Mouse (Mus musculus) myocyte (in vitro differentiated cells): Measurements from ENCODE around the gene Trmt112. TPM values are rescaled to one million over a fixed set of nuclear protein-coding genes. Genes with fewer than 3 reads are reported as not detected.
A peak's percentile ranks its signal among the peaks of the same experiment; 100 is the strongest.

Experiments used
- H3K27me3 ChIP-seq: one replicate; pipeline ENCODE4 v1.6.1; 2011; ENCODE audit not compliant: control insufficient read depth, insufficient read depth, insufficient read length
- H3K36me3 ChIP-seq: one replicate; pipeline ENCODE4 v1.6.1; 2011; ENCODE audit not compliant: control insufficient read depth, insufficient read depth
- H3K4me2 ChIP-seq: one replicate; pipeline ENCODE4 v1.6.1; 2011; ENCODE audit warnings: low read depth, control low read depth
- H3K4me3 ChIP-seq: one replicate; pipeline ENCODE4 v1.5.1; 2011; ENCODE audit warnings: mild to moderate bottlenecking, control low read depth, moderate library complexity
- H3K79me2 ChIP-seq: one replicate; pipeline ENCODE4 v1.6.1; 2011; ENCODE audit not compliant: control insufficient read depth, insufficient read depth
- H3ac ChIP-seq: one replicate; pipeline ENCODE4 v1.6.1; 2011; ENCODE audit not compliant: control insufficient read depth, insufficient read length
- CEBPB ChIP-seq: IDR thresholded peaks from 2 replicates; pipeline ENCODE4 v1.6.1; 2011; ENCODE audit warnings: mild to moderate bottlenecking, moderate library complexity; ENCODE audit not compliant: poor library complexity, insufficient read depth, severe bottlenecking
- E2F4 ChIP-seq: IDR thresholded peaks from one replicate; pipeline ENCODE4 v1.6.1; 2011; ENCODE audit warnings: mild to moderate bottlenecking, control low read depth, moderate library complexity; ENCODE audit not compliant: insufficient read depth
- MAX ChIP-seq: IDR thresholded peaks from one replicate; pipeline ENCODE4 v1.6.1; 2011; ENCODE audit warnings: low read depth, mild to moderate bottlenecking, control low read depth
- MYOD1 ChIP-seq, 3 experiments: IDR thresholded peaks; one replicate each; pipeline ENCODE4 v1.6.1; 2011; ENCODE audit warnings: control low read depth in 2 of 3, low read depth in 2 of 3, mild to moderate bottlenecking in 2 of 3, moderate library complexity in 1 of 3; ENCODE audit not compliant: insufficient read length in 2 of 3, control insufficient read depth in 1 of 3
- MYOG ChIP-seq, 3 experiments: IDR thresholded peaks; one replicate each; pipeline ENCODE4 v1.6.1; 2011; ENCODE audit warnings: control low read depth in 2 of 3, low read depth in 2 of 3, mild to moderate bottlenecking in 2 of 3; ENCODE audit not compliant: insufficient read length in 2 of 3, control insufficient read depth in 1 of 3, insufficient read depth in 1 of 3
- POLR2A ChIP-seq: IDR thresholded peaks from one replicate; pipeline ENCODE4 v1.6.1; 2011; ENCODE audit warnings: low read depth, mild to moderate bottlenecking, control low read depth, moderate library complexity; ENCODE audit not compliant: insufficient read length
- POLR2AphosphoS2 ChIP-seq: IDR thresholded peaks from one replicate; pipeline ENCODE4 v1.6.1; 2011; ENCODE audit warnings: low read depth, control low read depth; ENCODE audit not compliant: insufficient read length
- REST ChIP-seq: IDR thresholded peaks from one replicate; pipeline ENCODE4 v1.6.1; 2011; ENCODE audit warnings: mild to moderate bottlenecking, control low read depth, moderate library complexity; ENCODE audit not compliant: insufficient read depth, insufficient read length
- SRF ChIP-seq: IDR thresholded peaks from one replicate; pipeline ENCODE4 v1.6.1; 2011; ENCODE audit warnings: low read depth; ENCODE audit not compliant: control insufficient read depth, insufficient read length
- TCF12 ChIP-seq: IDR thresholded peaks from one replicate; pipeline ENCODE4 v1.6.1; 2011; ENCODE audit warnings: mild to moderate bottlenecking, control low read depth; ENCODE audit not compliant: poor library complexity, insufficient read depth, severe bottlenecking
- TCF3 ChIP-seq: IDR thresholded peaks from one replicate; pipeline ENCODE4 v1.6.1; 2011; ENCODE audit warnings: low read depth, control low read depth; ENCODE audit not compliant: insufficient read length
- USF1 ChIP-seq: IDR thresholded peaks from one replicate; pipeline ENCODE4 v1.6.1; 2011; ENCODE audit warnings: low read depth, mild to moderate bottlenecking, control low read depth, moderate library complexity
- polyA plus RNA-seq: library from polyadenylated mRNA; unstranded; fragments of >200 nt; fragmentation: generic; extraction: Trizol; gene quantifications from one replicate; pipeline ENCODE4 v1.2.1, GENCODE M21; 2012; ENCODE audit warnings: missing spikeins

Trmt112 gene
- polyA plus RNA-seq, 1 experiment, result 281 TPM

GRCm38 (mm10) chr19:6933436-6934194 lies 24.1 kb downstream of the Trmt112 start:
- Histone ChIP-seq H3K4me3 (no peak overlapping the region), H3ac (peak overlapping the region; percentile 12), H3K36me3 (no peaks in the 10 kb centered on the region), H3K79me2 (no peaks in the 10 kb centered on the region), H3K4me2 (peak overlapping the region; percentile 65), H3K27me3 (peaks cover 12% of the 10 kb centered on the region)
- TF ChIP-seq MYOD1 (IDR thresholded peaks at IDR 0.05; ENCODE audit: control insufficient read depth in 1 of 3, insufficient read length in 2 of 3, low read depth in 2 of 3) (peak in 2 of 3 experiments; percentile 63 to 74), CEBPB (no peak), MYOG (IDR thresholded peaks at IDR 0.05; ENCODE audit: control insufficient read depth in 1 of 3, insufficient read depth in 1 of 3, insufficient read length in 2 of 3, low read depth in 2 of 3) (peak in 2 of 3 experiments; percentile 56 to 82), MAX (no peak)

GRCm38 (mm10) chr19:6934195-6934977 lies 24.9 kb downstream of the Trmt112 start, which contains the start of gene Kcnk4:
TSS of gene Kcnk4 (minus strand) at chr19:6934515.
- no peaks in the 10 kb centered on the region for H3K36me3 ChIP-seq
- H3K4me3 ChIP-seq, result no peak within 1 kb of the TSS
- H3K4me2 ChIP-seq, result peak within 1 kb of the TSS; percentile 65
- H3K27me3 ChIP-seq, result peaks cover 12% of the 10 kb centered on the region
- peak within 1 kb of the TSS; percentile 12 for H3ac ChIP-seq
- no peaks in the 10 kb centered on the region for H3K79me2 ChIP-seq
- no peak for TF ChIP-seq MAX
- TF ChIP-seq SRF, result no peak
- no peak for TF ChIP-seq CEBPB
- no peak for TF ChIP-seq E2F4
- TF ChIP-seq POLR2A, result no peak
- TF ChIP-seq USF1, result no peak
- TF ChIP-seq MYOG (IDR thresholded peaks at IDR 0.05; ENCODE audit: control insufficient read depth in 1 of 3, insufficient read depth in 1 of 3, insufficient read length in 2 of 3, low read depth in 2 of 3), result no peak
- no peak for TF ChIP-seq TCF3
- TF ChIP-seq MYOD1 (IDR thresholded peaks at IDR 0.05; ENCODE audit: control insufficient read depth in 1 of 3, insufficient read length in 2 of 3, low read depth in 2 of 3), result no peak
- no peak for TF ChIP-seq REST
- TF ChIP-seq POLR2AphosphoS2, result no peak
- TF ChIP-seq TCF12, result no peak

GRCm38 (mm10) chr19:6936299-6936698 lies 26.8 kb downstream of the Trmt112 start:
- Histone ChIP-seq H3K4me3 (no peak overlapping the region), H3K36me3 (no peaks in the 10 kb centered on the region), H3K79me2 (no peaks in the 10 kb centered on the region), H3ac (no peak overlapping the region), H3K27me3 (peaks cover 12% of the 10 kb centered on the region), H3K4me2 (no peak overlapping the region)
- TF ChIP-seq POLR2A, result no peak
- no peak for TF ChIP-seq USF1
- TF ChIP-seq E2F4, result no peak
- TF ChIP-seq CEBPB, result no peak
- no peak for TF ChIP-seq MYOD1 (IDR thresholded peaks at IDR 0.05; ENCODE audit: control insufficient read depth in 1 of 3, insufficient read length in 2 of 3, low read depth in 2 of 3)
- no peak for TF ChIP-seq MYOG (IDR thresholded peaks at IDR 0.05; ENCODE audit: control insufficient read depth in 1 of 3, insufficient read depth in 1 of 3, insufficient read length in 2 of 3, low read depth in 2 of 3)
- no peak for TF ChIP-seq SRF
- no peak for TF ChIP-seq REST
- no peak for TF ChIP-seq MAX
- no peak for TF ChIP-seq TCF12
- no peak for TF ChIP-seq POLR2AphosphoS2
- no peak for TF ChIP-seq TCF3

- H3K4me2 ChIP-seq, result no peak overlapping the region
- H3K79me2 ChIP-seq, result peaks cover 3% of the 10 kb centered on the region
- H3ac ChIP-seq, result no peak overlapping the region
- no peak overlapping the region for H3K4me3 ChIP-seq
- peaks cover 12% of the 10 kb centered on the region for H3K27me3 ChIP-seq
- no peaks in the 10 kb centered on the region for H3K36me3 ChIP-seq
- no peak for TF ChIP-seq TCF3
- TF ChIP-seq POLR2AphosphoS2, result no peak
- no peak for TF ChIP-seq USF1
- TF ChIP-seq SRF, result no peak
- TF ChIP-seq MYOD1 (IDR thresholded peaks at IDR 0.05; ENCODE audit: control insufficient read depth in 1 of 3, insufficient read length in 2 of 3, low read depth in 2 of 3), result no peak
- TF ChIP-seq POLR2A, result no peak
- no peak for TF ChIP-seq TCF12
- no peak for TF ChIP-seq E2F4
- no peak for TF ChIP-seq REST
- TF ChIP-seq MAX, result no peak
- TF ChIP-seq MYOG (IDR thresholded peaks at IDR 0.05; ENCODE audit: control insufficient read depth in 1 of 3, insufficient read depth in 1 of 3, insufficient read length in 2 of 3, low read depth in 2 of 3), result no peak
- no peak for TF ChIP-seq CEBPB
Measured at GRCm38 (mm10) chr19:6937541-6938465, 28.3 kb downstream of the Trmt112 start.
